Mouse (Mus musculus): ENCODE data around the gene Gnpat. TPM values are rescaled to one million over a fixed set of nuclear protein-coding genes. Genes with fewer than 3 reads are reported as not detected.

The Gnpat gene
- polyA plus RNA-seq, 1 experiment from 2014 or later = 75.2 TPM

GRCm38 (mm10) chr8:124922490-124923089 is 59.8 kb downstream of the Gnpat start:
- Histone ChIP-seq H3K4me3 (ENCODE audit: low read depth, low read length) (no peak overlapping the region), H3K9ac (replicated peaks; ENCODE audit: low read depth, low read length) (no peak overlapping the region), H3K27ac (ENCODE audit: low read depth, low read length) (no peak overlapping the region), H3K4me1 (ENCODE audit: control insufficient read depth, insufficient read depth, low read length) (peaks cover 12% of the 10 kb centered on the region; the same call in 1 of the 2 replicates), H3K27me3 (ENCODE audit: control insufficient read depth, insufficient read depth, low read length) (no peaks in the 10 kb centered on the region), H3K9me3 (ENCODE audit: control insufficient read depth, low read length) (no peaks in the 10 kb centered on the region), H3K36me3 (ENCODE audit: control insufficient read depth, insufficient read depth, low read length) (no peaks in the 10 kb centered on the region), H3K4me2 (ENCODE audit: low read depth, low read length) (no peak overlapping the region)
- no peak for ATAC-seq (ENCODE audit: low read depth)
- WGBS = 55% methylated on average over 11 of the region's 11 CpGs

GRCm38 (mm10) chr8:124923971-124924652 is 61.3 kb downstream of the Gnpat start:
- H3K9me3 ChIP-seq (ENCODE audit: control insufficient read depth, low read length) = no peaks in the 10 kb centered on the region
- WGBS = 86% methylated on average over 15 of the region's 15 CpGs
- H3K9ac ChIP-seq (replicated peaks; ENCODE audit: low read depth, low read length) = no peak overlapping the region
- no peak overlapping the region for H3K4me3 ChIP-seq (ENCODE audit: low read depth, low read length)
- ATAC-seq (ENCODE audit: low read depth) = no peak
- H3K27ac ChIP-seq (ENCODE audit: low read depth, low read length) = no peak overlapping the region
- H3K4me1 ChIP-seq (ENCODE audit: control insufficient read depth, insufficient read depth, low read length) = peaks cover 12% of the 10 kb centered on the region; the same call in 1 of the 2 replicates
- H3K27me3 ChIP-seq (ENCODE audit: control insufficient read depth, insufficient read depth, low read length) = no peaks in the 10 kb centered on the region
- no peaks in the 10 kb centered on the region for H3K36me3 ChIP-seq (ENCODE audit: control insufficient read depth, insufficient read depth, low read length)
- H3K4me2 ChIP-seq (ENCODE audit: low read depth, low read length) = no peak overlapping the region

- no peak overlapping the region for H3K4me2 ChIP-seq (ENCODE audit: low read depth, low read length)
- peaks cover 12% of the 10 kb centered on the region; the same call in 1 of the 2 replicates for H3K4me1 ChIP-seq (ENCODE audit: control insufficient read depth, insufficient read depth, low read length)
- no peaks in the 10 kb centered on the region for H3K27me3 ChIP-seq (ENCODE audit: control insufficient read depth, insufficient read depth, low read length)
- H3K27ac ChIP-seq (ENCODE audit: low read depth, low read length) = no peak overlapping the region
- H3K9ac ChIP-seq (replicated peaks; ENCODE audit: low read depth, low read length) = no peak overlapping the region
- WGBS = 79% methylated on average over 14 of the region's 14 CpGs
- no peaks in the 10 kb centered on the region for H3K36me3 ChIP-seq (ENCODE audit: control insufficient read depth, insufficient read depth, low read length)
- no peaks in the 10 kb centered on the region for H3K9me3 ChIP-seq (ENCODE audit: control insufficient read depth, low read length)
- H3K4me3 ChIP-seq (ENCODE audit: low read depth, low read length) = no peak overlapping the region
- ATAC-seq (ENCODE audit: low read depth) = no peak
Observed at GRCm38 (mm10) chr8:124925544-124926266, 62.9 kb downstream of the Gnpat start.

DNA sequence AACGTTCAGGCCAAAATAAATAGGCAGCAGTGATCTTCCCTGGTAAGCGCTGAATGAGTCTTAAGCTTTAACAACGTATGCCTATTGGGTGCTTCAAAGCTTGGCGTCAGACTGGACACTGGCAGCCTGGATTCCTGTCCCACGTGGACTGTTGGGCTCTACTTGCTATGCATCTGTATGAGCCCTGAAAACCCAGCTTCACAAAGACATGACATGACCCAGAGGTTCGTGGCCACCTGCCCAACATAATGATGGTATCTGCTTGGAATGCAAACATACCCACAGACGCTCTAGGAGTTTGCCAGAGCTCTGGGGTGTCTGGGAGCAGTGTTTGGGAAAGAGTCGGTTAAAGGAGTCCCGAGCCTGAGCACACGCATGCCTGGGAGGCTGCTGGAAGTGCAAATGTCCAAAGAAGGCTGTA is 63.5 kb downstream of the Gnpat start:
- Histone ChIP-seq H3K4me2 (ENCODE audit: low read depth, low read length) (no peak overlapping the region), H3K9me3 (ENCODE audit: control insufficient read depth, low read length) (no peaks in the 10 kb centered on the region), H3K36me3 (ENCODE audit: control insufficient read depth, insufficient read depth, low read length) (no peaks in the 10 kb centered on the region), H3K4me1 (ENCODE audit: control insufficient read depth, insufficient read depth, low read length) (peaks cover 12% of the 10 kb centered on the region; the same call in 1 of the 2 replicates), H3K9ac (replicated peaks; ENCODE audit: low read depth, low read length) (no peak overlapping the region), H3K27me3 (ENCODE audit: control insufficient read depth, insufficient read depth, low read length) (no peaks in the 10 kb centered on the region), H3K27ac (ENCODE audit: low read depth, low read length) (no peak overlapping the region), H3K4me3 (ENCODE audit: low read depth, low read length) (no peak overlapping the region)
- 77% methylated on average over 10 of the region's 10 CpGs for WGBS
- ATAC-seq (ENCODE audit: low read depth) = no peak

DNA sequence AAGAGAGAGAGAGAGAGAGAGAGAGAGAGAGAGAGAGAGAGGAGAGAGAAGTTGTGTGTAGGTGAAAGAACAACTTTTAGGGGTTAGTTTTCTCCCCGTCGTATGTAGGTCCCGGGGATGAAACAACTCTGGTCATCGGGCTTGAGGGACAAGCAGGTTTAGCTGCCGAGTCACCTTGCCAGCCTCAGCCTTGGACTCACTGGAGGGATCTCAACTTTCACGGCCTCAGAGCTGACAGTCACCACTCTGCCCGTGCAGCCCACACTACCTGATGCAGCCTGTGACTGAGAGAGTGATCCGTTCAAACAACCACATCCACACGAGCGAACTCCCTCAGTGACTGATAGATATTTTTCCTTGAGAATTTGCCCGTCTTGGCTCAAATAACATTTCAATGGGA is 66.2 kb downstream of the Gnpat start:
- H3K9ac ChIP-seq (replicated peaks; ENCODE audit: low read depth, low read length) = no peak overlapping the region
- H3K4me3 ChIP-seq (ENCODE audit: low read depth, low read length) = no peak overlapping the region
- H3K27ac ChIP-seq (ENCODE audit: low read depth, low read length) = no peak overlapping the region
- H3K36me3 ChIP-seq (ENCODE audit: control insufficient read depth, insufficient read depth, low read length) = no peaks in the 10 kb centered on the region
- ATAC-seq (ENCODE audit: low read depth) = no peak
- no peaks in the 10 kb centered on the region for H3K4me1 ChIP-seq (ENCODE audit: control insufficient read depth, insufficient read depth, low read length)
- no peak overlapping the region for H3K4me2 ChIP-seq (ENCODE audit: low read depth, low read length)
- no peaks in the 10 kb centered on the region for H3K9me3 ChIP-seq (ENCODE audit: control insufficient read depth, low read length)
- 92% methylated on average over 11 of the region's 11 CpGs for WGBS
- H3K27me3 ChIP-seq (ENCODE audit: control insufficient read depth, insufficient read depth, low read length) = no peaks in the 10 kb centered on the region

DNA sequence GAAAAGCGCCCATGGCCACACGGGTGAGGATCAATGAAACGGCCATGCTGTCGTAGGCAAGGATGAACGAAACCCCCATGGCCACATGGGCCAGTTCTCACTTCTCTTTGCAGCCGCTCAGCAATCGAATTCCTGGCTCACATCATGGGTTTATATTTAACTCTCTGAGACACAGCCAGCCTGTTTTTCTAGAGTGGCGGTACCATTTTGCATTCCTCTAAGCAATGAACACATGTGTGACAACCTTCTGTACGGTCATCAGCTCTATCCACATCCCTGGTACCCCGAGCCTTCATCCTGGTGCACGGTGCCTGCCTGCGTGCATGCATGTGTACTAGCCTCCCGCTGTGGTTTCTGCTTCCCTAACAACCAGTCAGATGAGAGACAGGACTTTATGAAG is 67.3 kb downstream of the Gnpat start:
- Histone ChIP-seq H3K4me3 (ENCODE audit: low read depth, low read length) (no peak overlapping the region), H3K9ac (replicated peaks; ENCODE audit: low read depth, low read length) (no peak overlapping the region), H3K36me3 (ENCODE audit: control insufficient read depth, insufficient read depth, low read length) (no peaks in the 10 kb centered on the region), H3K27me3 (ENCODE audit: control insufficient read depth, insufficient read depth, low read length) (no peaks in the 10 kb centered on the region), H3K4me1 (ENCODE audit: control insufficient read depth, insufficient read depth, low read length) (no peaks in the 10 kb centered on the region), H3K9me3 (ENCODE audit: control insufficient read depth, low read length) (no peaks in the 10 kb centered on the region), H3K4me2 (ENCODE audit: low read depth, low read length) (no peak overlapping the region), H3K27ac (ENCODE audit: low read depth, low read length) (no peak overlapping the region)
- ATAC-seq (ENCODE audit: low read depth) = no peak
- WGBS = 93% methylated on average over 13 of the region's 13 CpGs

GRCm38 (mm10) chr8:124930649-124931048 is 67.8 kb downstream of the Gnpat start:
- ATAC-seq (ENCODE audit: low read depth) = no peak
- no peaks in the 10 kb centered on the region for H3K9me3 ChIP-seq (ENCODE audit: control insufficient read depth, low read length)
- 86% methylated on average over 4 of the region's 4 CpGs for WGBS

GRCm38 (mm10) chr8:124932435-124932834 is 69.6 kb downstream of the Gnpat start:
- H3K9ac ChIP-seq (replicated peaks; ENCODE audit: low read depth, low read length) = no peak overlapping the region
- H3K4me3 ChIP-seq (ENCODE audit: low read depth, low read length) = no peak overlapping the region
- no peak for ATAC-seq (ENCODE audit: low read depth)
- no peak overlapping the region for H3K27ac ChIP-seq (ENCODE audit: low read depth, low read length)
- no peaks in the 10 kb centered on the region for H3K9me3 ChIP-seq (ENCODE audit: control insufficient read depth, low read length)
- no peaks in the 10 kb centered on the region for H3K36me3 ChIP-seq (ENCODE audit: control insufficient read depth, insufficient read depth, low read length)
- H3K4me2 ChIP-seq (ENCODE audit: low read depth, low read length) = no peak overlapping the region
- H3K27me3 ChIP-seq (ENCODE audit: control insufficient read depth, insufficient read depth, low read length) = no peaks in the 10 kb centered on the region
- WGBS = 90% methylated on average over 3 of the region's 3 CpGs
- H3K4me1 ChIP-seq (ENCODE audit: control insufficient read depth, insufficient read depth, low read length) = no peaks in the 10 kb centered on the region

More at GRCm38 (mm10) chr8:124930649-124931048, 67.8 kb downstream of the Gnpat start:
- H3K4me3 ChIP-seq (ENCODE audit: low read depth, low read length) = no peak overlapping the region
- no peak overlapping the region for H3K4me2 ChIP-seq (ENCODE audit: low read depth, low read length)
- H3K36me3 ChIP-seq (ENCODE audit: control insufficient read depth, insufficient read depth, low read length) = no peaks in the 10 kb centered on the region
- no peak overlapping the region for H3K27ac ChIP-seq (ENCODE audit: low read depth, low read length)
- no peaks in the 10 kb centered on the region for H3K4me1 ChIP-seq (ENCODE audit: control insufficient read depth, insufficient read depth, low read length)
- no peaks in the 10 kb centered on the region for H3K27me3 ChIP-seq (ENCODE audit: control insufficient read depth, insufficient read depth, low read length)
- no peak overlapping the region for H3K9ac ChIP-seq (replicated peaks; ENCODE audit: low read depth, low read length)

- no peak for ATAC-seq (ENCODE audit: low read depth)
- no peaks in the 10 kb centered on the region for H3K4me1 ChIP-seq (ENCODE audit: control insufficient read depth, insufficient read depth, low read length)
- H3K4me2 ChIP-seq (ENCODE audit: low read depth, low read length) = no peak overlapping the region
- H3K9me3 ChIP-seq (ENCODE audit: control insufficient read depth, low read length) = no peaks in the 10 kb centered on the region
- no peak overlapping the region for H3K27ac ChIP-seq (ENCODE audit: low read depth, low read length)
- no peaks in the 10 kb centered on the region for H3K36me3 ChIP-seq (ENCODE audit: control insufficient read depth, insufficient read depth, low read length)
- H3K27me3 ChIP-seq (ENCODE audit: control insufficient read depth, insufficient read depth, low read length) = no peaks in the 10 kb centered on the region
- WGBS = 90% methylated on average over 5 of the region's 5 CpGs
- H3K9ac ChIP-seq (replicated peaks; ENCODE audit: low read depth, low read length) = no peak overlapping the region
- H3K4me3 ChIP-seq (ENCODE audit: low read depth, low read length) = no peak overlapping the region
Observed at GRCm38 (mm10) chr8:124935116-124935515, 72.3 kb downstream of the Gnpat start.
